Mouse (Mus musculus) retina, adult 2 months (tissue): ENCODE results near the gene Kif26a.

Source experiments
- DNase-seq: peaks from one replicate; pipeline ENCODE4 v3.0.0-alpha.2; 2012; ENCODE audit warnings: low read depth, low spot score

Gene Kif26a

GRCm38 (mm10) chr12:112145875-112146651 lies at the start of gene Kif26a:
Kif26a (plus strand) TSS chr12:112146208.
- no peak for DNase-seq

- no peak for DNase-seq
Observed at GRCm38 (mm10) chr12:112096733-112097117, 49.3 kb upstream of the Kif26a start.

DNA sequence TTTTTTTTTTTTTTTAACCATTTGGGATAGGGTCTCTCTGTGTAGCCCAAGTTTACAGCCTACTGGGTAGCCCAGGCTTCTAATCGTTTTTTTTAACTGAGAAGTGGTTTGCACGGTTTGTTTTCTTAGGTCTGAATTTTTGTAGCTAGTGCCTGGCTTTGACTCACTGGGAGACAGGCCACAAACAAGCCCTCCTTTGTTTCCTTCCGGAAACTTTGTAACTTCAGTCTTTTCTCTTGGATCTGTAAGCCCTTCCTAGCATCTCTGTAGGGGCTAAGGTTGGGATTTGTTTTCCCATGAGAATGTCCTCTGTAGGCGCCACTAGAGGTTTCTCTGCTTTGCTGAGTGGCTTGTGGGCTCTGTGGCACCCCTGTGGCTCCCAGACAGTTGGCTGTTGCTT lies 45.9 kb upstream of the Kif26a start:
- DNase-seq = no peak

GRCm38 (mm10) chr12:112101045-112101444 lies 45.0 kb upstream of the Kif26a start:
- no peak for DNase-seq

DNA sequence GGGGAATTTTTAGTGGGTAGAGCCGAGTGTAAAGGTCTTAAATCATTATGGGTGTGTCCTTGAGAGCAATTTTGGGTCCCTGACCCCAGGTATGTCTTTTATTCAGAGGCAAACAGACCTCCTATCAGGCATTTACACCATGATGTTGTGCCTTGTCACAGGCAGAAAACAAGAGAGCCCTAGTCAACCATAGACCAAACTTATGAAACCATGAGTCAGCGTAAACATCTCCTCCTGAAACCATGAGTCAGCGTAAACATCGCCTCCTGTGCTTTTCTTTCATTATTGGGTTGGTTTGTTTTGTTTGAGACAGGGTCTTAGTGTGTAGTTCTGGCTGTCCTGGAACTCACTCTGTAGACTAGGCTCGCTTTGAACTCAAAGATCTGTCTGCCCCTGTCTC lies 42.8 kb upstream of the Kif26a start:
- no peak for DNase-seq

DNA sequence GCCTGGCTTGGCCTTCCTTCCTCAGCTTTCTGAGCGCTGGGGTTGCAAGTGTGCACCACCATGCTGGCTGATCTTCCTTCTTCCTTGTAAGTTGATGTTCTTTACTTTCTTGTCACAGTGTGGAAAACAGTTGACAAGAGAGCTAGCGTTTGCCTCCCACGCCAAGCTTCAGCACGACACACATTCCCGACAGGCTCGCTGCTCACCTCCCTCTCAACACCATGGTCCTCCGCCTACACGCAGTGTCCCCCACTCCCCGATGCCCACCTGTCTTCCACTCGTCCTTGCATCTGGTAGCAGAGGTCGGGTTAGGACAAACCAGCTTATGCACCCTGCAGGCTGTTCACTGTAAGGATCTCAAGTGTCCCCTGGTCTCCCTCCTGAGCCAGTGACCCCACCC lies 41.1 kb upstream of the Kif26a start:
- no peak for DNase-seq

DNA sequence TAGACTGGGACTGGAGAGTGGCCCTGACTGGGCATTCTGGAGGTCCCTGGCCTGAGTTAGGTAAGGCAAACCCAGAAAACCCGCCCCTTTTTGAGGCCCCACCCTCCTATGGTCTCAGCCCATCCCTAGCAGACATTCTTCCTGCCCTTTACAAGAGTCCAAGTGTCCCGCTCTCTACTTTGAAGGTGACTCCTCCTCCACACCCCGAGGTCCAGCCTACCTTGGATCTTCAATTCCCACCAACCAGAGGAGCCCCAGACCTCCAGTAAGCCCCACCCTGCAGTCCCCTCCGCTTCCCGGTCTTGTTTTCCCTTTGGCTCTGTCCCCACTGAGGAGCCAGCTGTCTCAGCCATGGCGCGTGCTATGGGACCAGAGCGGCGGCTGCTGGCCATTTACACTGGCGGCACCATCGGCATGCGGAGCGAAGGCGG lies 39.5 kb upstream of the Kif26a start, which contains the start of gene Aspg:
Aspg (plus strand) TSS at position 139 of the 431 bp plus-strand sequence.
- no peak for DNase-seq

DNA sequence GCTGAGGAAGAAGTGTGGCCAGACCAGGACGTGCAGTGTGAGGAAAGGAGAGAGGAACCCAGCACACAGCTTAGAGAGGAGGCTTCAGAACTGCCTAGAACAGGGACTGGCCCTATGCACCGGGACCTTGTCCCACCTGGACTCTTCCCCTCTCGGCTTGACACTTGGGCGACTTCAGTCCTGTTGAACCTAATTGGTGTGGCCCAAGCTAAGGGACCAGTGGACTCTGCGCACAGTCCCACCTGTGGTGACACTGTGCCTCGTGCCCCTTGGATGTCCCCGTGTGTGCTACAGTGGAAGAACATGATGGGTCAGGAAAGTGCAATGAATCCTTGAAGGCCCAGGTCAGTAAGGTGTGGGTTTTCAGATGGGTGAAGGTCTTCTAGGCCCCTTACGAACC lies 38.3 kb upstream of the Kif26a start:
- no peak for DNase-seq

DNA sequence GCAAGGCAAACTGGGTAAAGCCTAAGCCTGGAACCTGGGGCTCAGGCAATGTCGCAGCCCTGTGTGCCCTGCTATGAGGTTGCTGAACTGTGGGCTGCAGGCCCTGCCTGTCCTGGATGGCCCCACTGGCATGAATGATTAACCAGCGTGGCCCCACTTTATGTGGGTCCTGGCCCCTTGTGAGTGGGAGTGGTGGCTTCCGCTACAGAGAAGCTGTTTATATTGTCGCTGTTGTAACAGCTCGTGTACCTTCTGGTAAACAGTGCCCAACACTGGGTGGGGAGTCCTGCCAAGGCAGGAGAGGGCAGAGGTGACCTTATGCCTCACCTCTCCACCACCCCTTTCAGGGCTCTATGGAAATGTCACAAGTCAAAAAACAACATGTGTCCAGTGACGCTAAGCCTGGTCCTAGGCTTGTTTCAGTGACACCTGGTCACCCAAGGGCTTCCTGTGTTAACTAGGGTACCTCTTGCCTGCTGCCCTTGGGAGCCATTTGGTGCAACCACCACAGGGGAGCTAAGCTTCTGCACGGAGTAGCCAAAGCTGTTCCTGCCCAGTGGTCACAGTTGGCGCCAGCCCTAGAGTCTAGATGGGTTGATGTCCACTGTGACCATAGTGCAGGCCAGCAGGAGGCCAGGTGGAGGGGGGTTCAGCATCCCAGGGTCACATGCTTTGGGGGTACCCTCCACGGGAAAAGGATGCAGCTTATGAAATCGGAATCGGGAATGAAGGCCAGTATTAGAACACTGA lies 37.1 kb upstream of the Kif26a start:
- DNase-seq = no peak

GRCm38 (mm10) chr12:112109701-112110100 lies 36.3 kb upstream of the Kif26a start:
- DNase-seq = no peak

- no peak for DNase-seq
Observed at GRCm38 (mm10) chr12:112111323-112111722, 34.7 kb upstream of the Kif26a start.

DNA sequence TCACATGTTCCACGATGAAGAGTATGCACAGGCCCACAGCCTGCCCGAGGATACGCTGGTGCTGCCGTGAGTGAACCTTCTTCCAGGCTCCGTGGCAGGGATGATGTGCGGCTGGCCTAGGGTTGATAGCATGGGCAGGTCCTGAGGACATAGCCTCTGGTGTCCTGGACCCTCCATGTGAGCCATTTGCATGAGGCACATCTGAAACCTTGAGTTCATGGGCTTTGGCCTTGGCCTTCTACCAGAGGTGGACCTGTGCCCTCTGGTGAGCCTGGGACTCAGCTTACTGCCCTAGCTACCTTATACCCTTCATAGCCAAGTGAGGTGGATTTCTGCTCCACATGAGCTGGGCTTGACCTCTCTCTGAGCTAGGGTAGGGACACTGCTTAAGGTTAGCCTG lies 33.8 kb upstream of the Kif26a start:
- no peak for DNase-seq

DNA sequence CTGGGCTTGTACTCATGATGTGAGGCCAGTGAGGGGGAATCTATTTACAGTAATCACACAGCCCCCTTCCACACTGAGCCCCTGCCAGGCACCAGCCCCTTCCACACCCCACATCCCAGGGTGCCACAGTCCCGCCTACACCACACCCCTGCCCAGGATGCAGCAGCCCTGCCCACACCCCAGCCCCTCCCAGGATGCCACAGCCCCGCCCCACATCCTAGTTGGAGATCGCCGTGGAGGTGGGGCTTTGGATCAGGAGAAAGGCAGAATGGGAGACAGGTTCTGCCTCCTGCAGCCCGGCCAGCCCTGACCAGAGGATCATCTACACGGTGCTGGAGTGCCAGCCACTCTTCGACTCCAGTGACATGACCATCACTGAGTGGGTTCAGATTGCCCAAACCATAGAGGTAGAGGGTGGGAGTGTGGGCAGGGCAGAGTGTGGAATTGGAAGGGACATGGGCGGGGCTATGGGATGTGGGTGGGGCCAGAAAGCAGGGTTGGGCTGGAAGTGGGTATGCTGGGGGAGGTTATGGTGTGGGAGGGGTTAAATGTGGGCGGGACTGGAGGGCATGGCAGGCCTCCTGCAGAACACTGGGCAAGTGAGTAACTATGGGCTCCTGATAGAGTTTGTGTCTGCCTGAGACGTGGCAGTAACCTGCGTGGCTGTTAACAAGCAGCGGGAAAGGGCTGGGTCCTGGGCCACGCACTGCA lies 33.2 kb upstream of the Kif26a start:
- DNase-seq = no peak

- peak; percentile 54 for DNase-seq
Observed at GRCm38 (mm10) chr12:112113710-112114109, 32.3 kb upstream of the Kif26a start.

GRCm38 (mm10) chr12:112117006-112117405 lies 29.0 kb upstream of the Kif26a start:
- no peak for DNase-seq

GRCm38 (mm10) chr12:112117649-112118048 lies 28.4 kb upstream of the Kif26a start:
- no peak for DNase-seq

GRCm38 (mm10) chr12:112121188-112121587 lies 24.8 kb upstream of the Kif26a start:
- no peak for DNase-seq

- DNase-seq = no peak
Observed at GRCm38 (mm10) chr12:112125903-112126302, 20.1 kb upstream of the Kif26a start.

- DNase-seq = no peak
Observed at GRCm38 (mm10) chr12:112126931-112127635, 18.9 kb upstream of the Kif26a start.

GRCm38 (mm10) chr12:112128526-112128925 lies 17.5 kb upstream of the Kif26a start:
- DNase-seq = no peak

DNA sequence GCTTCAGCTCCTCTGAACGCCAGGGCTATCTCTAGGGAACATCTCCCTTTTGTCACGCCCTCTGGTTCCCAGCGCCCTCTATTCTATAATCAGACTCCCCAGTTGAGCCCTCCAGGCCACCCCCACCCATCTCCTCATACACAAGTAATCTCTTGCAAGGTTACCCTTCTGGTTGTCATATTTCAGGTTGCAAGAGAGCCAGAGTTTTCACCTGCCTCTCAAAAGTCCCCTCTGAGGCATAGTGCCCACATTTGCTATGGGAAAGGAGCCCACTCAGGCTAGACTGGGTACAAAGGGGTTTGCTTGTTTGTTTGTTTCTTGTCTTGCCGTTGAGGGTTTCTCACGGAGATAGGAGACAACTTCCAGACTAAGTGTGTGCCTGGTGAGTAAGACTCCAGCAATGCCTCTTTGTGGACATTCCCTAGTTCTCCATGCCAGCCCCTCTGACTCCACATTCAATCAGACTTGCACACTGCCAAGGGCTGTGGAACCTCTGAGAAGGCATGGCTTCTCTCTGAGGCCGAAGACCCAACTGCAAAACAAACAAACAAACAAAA lies 16.6 kb upstream of the Kif26a start:
- DNase-seq = no peak
